Mouse (Mus musculus) stomach, postnatal 0 days (tissue): Measurements from ENCODE around the gene Gm17657. TPM values are rescaled to one million over a fixed set of nuclear protein-coding genes. Genes with fewer than 3 reads are reported as not detected.

ENCODE experiments used
- ATAC-seq: fragments of 200-750 bp; cut with Nextera tagmentation; 2 replicates; pipeline ENCODE4 v1.8.0; 2017; ENCODE audit not compliant: low FRiP score, low TSS enrichment
- DNase-seq: peaks from one replicate; pipeline ENCODE4 v3.0.0-alpha.2; 2016; ENCODE audit warnings: low spot score
- H3K27ac ChIP-seq: fragments of 300-500 bp; sonication (generic); replicated peaks from 2 replicates; pipeline ENCODE4 v1.5.1; 2014; ENCODE audit warnings: mild to moderate bottlenecking, control low read depth
- H3K27me3 ChIP-seq: fragments of 300-500 bp; sonication (generic); 2 replicates; pipeline ENCODE4 v1.6.1; 2014; ENCODE audit warnings: low read length; ENCODE audit not compliant: control insufficient read depth, insufficient read depth
- H3K36me3 ChIP-seq: fragments of 300-500 bp; sonication (generic); 2 replicates; pipeline ENCODE4 v1.6.1; 2014; ENCODE audit warnings: low read length, mixed read lengths; ENCODE audit not compliant: control insufficient read depth, insufficient read depth
- H3K4me1 ChIP-seq: fragments of 300-500 bp; sonication (generic); replicated peaks from 2 replicates; pipeline ENCODE4 v1.6.1; 2014; ENCODE audit warnings: antibody characterized with exemption; ENCODE audit not compliant: control insufficient read depth, insufficient read depth
- H3K4me2 ChIP-seq: fragments of 300-500 bp; sonication (generic); replicated peaks from 2 replicates; pipeline ENCODE4 v1.6.1; 2014; ENCODE audit warnings: low read depth, mild to moderate bottlenecking, control low read depth, moderate library complexity
- H3K4me3 ChIP-seq: fragments of 300-500 bp; sonication (generic); 2 replicates; pipeline ENCODE4 v1.5.1; 2014; ENCODE audit warnings: low read depth, low read length, control low read depth
- H3K9ac ChIP-seq: fragments of 300-500 bp; sonication (generic); 2 replicates; pipeline ENCODE4 v1.6.1; 2014; ENCODE audit warnings: mild to moderate bottlenecking, low read length, control low read depth, mixed read lengths
- H3K9me3 ChIP-seq: fragments of 300-500 bp; sonication (generic); 2 replicates; pipeline ENCODE4 v1.6.1; 2016; ENCODE audit warnings: low read length; ENCODE audit not compliant: control insufficient read depth
- CTCF ChIP-seq: IDR thresholded peaks from 2 replicates; pipeline ENCODE4 v1.5.1; 2016; ENCODE audit warnings: antibody characterized with exemption, low read depth, mild to moderate bottlenecking, moderate library complexity
- EP300 ChIP-seq: optimal IDR thresholded peaks from 2 replicates; pipeline ENCODE3; 2016; ENCODE audit warnings: antibody characterized with exemption
- WGBS: fragments of 180-500 bp; shearing (Covaris S2); extraction: QIAGEN DNeasy Blood & Tissue Kit; methylation state at CpG from one replicate; pipeline ENCODE4 v1.1.7; 2014; 5-methylcytosine and 5-hydroxymethylcytosine counted together
- polyA plus RNA-seq: library from polyadenylated mRNA; unstranded; fragments of >200 nt; fragmentation: Nextera tagmentation; extraction: Ambion mirVana; gene quantifications from 2 replicates; pipeline ENCODE4 v1.2.1, GENCODE M21; 2015

Gm17657 gene
- polyA plus RNA-seq, 1 experiment from 2014 or later, result not detected

DNA sequence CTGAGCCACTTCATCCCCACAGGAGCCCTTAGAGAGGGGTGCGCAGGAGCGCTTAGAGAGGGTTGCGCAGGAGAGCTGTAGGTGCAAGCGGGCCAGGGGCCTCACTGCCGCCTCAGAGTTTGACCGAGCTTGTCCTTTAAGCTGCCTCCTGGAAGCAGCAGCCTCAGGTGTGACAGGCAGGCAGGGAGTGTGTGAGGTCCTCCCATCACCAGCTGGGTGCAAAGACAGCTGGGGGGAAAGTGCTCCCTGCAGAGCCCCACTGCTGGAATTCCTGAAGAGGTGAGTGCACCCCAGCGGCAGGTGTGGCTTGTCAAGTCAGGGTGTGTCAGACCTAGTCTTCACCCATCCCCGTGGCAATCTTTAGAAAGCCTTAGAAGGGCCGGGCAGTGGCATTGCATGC is 37.5 kb upstream of the Gm17657 start:
- Histone ChIP-seq H3K36me3 (0 out of 2 replicates have a peak, but pooled peaks cover 2% of the 10 kb centered on the region), H3K4me2 (no peak overlapping the region), H3K4me3 (no peak overlapping the region), H3K4me1 (no peaks in the 10 kb centered on the region), H3K9ac (no peak overlapping the region), H3K9me3 (no peaks in the 10 kb centered on the region), H3K27ac (no peak overlapping the region), H3K27me3 (no peaks in the 10 kb centered on the region)
- no peak for TF ChIP-seq EP300
- TF ChIP-seq CTCF, result no peak
- ATAC-seq, result no peak
- no peak for DNase-seq
- WGBS, result 68% methylated on average over 9 of the region's 9 CpGs

DNA sequence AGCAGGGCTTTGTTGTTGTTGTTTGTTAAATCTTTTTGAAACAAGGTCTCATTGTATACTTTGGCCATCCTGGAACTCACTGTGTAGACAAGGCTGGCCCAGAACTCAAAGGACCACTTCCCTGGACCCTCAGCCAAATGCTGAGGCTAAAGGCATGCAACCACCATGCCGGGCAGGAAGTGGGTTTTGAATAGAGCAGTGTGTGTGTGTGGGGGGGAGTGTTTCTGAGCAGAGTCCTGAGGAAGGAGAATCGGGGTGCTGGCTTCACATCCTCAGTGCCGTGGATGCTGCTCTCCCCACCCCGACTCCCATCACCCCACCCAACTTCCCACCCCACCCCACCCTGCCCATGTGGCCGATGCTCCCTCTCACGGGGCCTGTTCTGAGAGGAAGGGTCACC is 36.0 kb upstream of the Gm17657 start:
- Histone ChIP-seq H3K4me2 (no peak overlapping the region), H3K9me3 (no peaks in the 10 kb centered on the region), H3K27ac (no peak overlapping the region), H3K4me1 (no peaks in the 10 kb centered on the region), H3K9ac (no peak overlapping the region), H3K27me3 (no peaks in the 10 kb centered on the region), H3K36me3 (0 out of 2 replicates have a peak, but pooled peaks cover 2% of the 10 kb centered on the region), H3K4me3 (no peak overlapping the region)
- no peak for TF ChIP-seq CTCF
- no peak for TF ChIP-seq EP300
- WGBS, result 79% methylated on average over 6 of the region's 6 CpGs
- no peak for DNase-seq
- no peak for ATAC-seq

DNA sequence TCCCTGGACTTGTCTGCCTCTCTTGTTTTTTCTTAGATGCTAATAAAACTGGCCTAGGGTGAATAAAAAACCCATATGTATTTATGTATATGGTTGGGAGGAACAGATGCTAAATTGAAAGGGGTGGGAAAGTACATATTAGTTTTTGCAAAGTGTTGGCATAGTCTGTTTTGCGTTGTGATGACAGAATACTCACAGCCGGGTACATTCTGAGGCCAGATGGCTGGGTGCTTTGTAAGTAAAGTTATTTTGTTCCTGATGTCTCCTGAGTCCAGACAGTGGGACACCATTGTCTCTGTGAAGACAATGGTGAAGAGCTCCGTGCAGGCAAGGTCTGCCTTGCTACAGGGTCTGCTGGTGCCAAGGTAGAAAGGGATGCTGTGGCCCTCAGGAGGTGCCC is 35.3 kb upstream of the Gm17657 start:
- no peaks in the 10 kb centered on the region for H3K4me1 ChIP-seq
- H3K4me3 ChIP-seq, result no peak overlapping the region
- H3K9ac ChIP-seq, result no peak overlapping the region
- TF ChIP-seq CTCF (no peak), EP300 (no peak)
- 0 out of 2 replicates have a peak, but pooled peaks cover 2% of the 10 kb centered on the region for H3K36me3 ChIP-seq
- no peaks in the 10 kb centered on the region for H3K9me3 ChIP-seq
- DNase-seq (no peak), ATAC-seq (no peak)
- no peaks in the 10 kb centered on the region for H3K27me3 ChIP-seq
- 81% methylated on average over 3 of the region's 3 CpGs for WGBS
- no peak overlapping the region for H3K4me2 ChIP-seq
- H3K27ac ChIP-seq, result no peak overlapping the region

DNA sequence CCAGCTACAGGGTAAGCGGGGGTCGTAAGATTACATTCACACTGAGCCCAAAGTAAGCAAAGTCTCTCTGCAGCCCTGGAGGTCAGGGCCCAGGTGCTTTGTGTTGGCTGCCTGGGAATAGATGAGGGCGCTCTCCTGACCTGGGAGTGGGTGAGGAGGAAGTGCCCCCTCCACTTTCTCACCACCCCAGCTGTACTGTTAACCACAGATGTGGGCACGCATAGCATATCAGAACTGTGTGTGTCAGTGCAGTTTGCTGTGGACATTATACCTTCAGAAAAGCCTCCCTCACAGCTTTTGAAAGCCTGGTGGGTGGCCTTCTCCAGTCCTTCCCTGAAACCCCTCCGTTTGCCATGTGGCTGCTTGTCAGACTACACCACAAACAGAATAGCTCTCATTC is 34.9 kb upstream of the Gm17657 start:
- H3K27ac ChIP-seq, result no peak overlapping the region
- no peaks in the 10 kb centered on the region for H3K4me1 ChIP-seq
- ATAC-seq (no peak), DNase-seq (no peak)
- no peak overlapping the region for H3K4me3 ChIP-seq
- no peak overlapping the region for H3K4me2 ChIP-seq
- H3K27me3 ChIP-seq, result no peaks in the 10 kb centered on the region
- 0 out of 2 replicates have a peak, but pooled peaks cover 2% of the 10 kb centered on the region for H3K36me3 ChIP-seq
- 60% methylated on average over 5 of the region's 5 CpGs for WGBS
- no peaks in the 10 kb centered on the region for H3K9me3 ChIP-seq
- no peak overlapping the region for H3K9ac ChIP-seq
- no peak for TF ChIP-seq CTCF
- TF ChIP-seq EP300, result no peak

DNA sequence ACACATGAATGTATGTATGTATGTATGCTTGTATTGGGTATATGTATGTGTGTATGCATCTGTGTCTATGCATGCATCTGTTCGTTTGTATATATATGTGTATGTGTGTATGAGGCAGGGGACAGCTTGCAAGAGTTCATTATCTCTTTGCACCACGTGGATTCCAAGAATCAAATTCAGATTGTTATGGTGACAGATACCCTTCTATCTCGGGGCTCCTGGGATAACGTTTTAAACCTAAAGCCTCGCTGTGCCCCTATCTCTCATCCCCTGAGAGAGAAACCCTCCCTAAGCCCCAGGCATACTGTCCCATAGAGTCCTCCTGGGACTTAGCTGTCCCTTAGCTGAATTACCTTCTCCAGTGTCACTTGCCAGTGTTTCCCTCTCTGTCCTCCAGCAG is 34.1 kb upstream of the Gm17657 start:
- 83% methylated on average over 5 of the region's 5 CpGs for WGBS
- H3K9ac ChIP-seq, result no peak overlapping the region
- no peak overlapping the region for H3K4me3 ChIP-seq
- no peaks in the 10 kb centered on the region for H3K9me3 ChIP-seq
- H3K27ac ChIP-seq, result no peak overlapping the region
- TF ChIP-seq EP300 (no peak), CTCF (no peak)
- ATAC-seq (no peak), DNase-seq (no peak)
- H3K36me3 ChIP-seq, result peaks cover 4% of the 10 kb centered on the region; the same call in 1 of the 2 replicates
- H3K4me1 ChIP-seq, result no peaks in the 10 kb centered on the region
- H3K4me2 ChIP-seq, result no peak overlapping the region
- no peaks in the 10 kb centered on the region for H3K27me3 ChIP-seq

DNA sequence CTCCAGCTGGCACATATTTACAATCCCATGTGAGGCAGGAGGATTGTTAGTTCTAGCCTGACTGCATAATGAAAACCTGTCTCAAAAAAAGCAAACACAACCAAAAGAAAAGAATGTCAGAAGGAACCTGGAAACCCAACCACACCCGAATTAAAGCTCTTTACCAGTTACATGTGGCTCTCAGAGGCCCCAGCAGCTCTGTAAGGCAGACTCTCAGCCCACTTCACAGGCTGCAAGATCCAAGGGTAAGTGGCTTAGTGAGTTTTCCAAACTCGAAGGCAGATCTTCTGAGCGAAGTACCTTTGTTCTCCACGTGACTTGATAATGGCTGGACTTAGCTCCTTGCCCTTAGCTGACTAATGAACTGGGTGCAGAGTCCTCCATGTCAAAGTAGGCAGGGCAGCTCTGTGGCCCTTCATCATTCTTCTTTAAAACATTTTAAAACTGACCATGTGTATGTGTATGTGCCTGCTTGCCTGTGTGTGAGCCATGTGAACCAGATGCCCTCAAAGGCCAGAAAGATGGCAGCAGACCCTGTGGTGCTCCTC is 30.2 kb upstream of the Gm17657 start:
- H3K27me3 ChIP-seq, result no peaks in the 10 kb centered on the region
- H3K36me3 ChIP-seq, result peaks cover 13% of the 10 kb centered on the region; the same call in 1 of the 2 replicates
- no peaks in the 10 kb centered on the region for H3K9me3 ChIP-seq
- H3K27ac ChIP-seq, result no peak overlapping the region
- no peak overlapping the region for H3K4me3 ChIP-seq
- no peak overlapping the region for H3K4me2 ChIP-seq
- H3K9ac ChIP-seq, result no peak overlapping the region
- H3K4me1 ChIP-seq, result no peaks in the 10 kb centered on the region
- TF ChIP-seq EP300 (no peak), CTCF (no peak)
- WGBS, result 51% methylated on average over 4 of the region's 4 CpGs
- DNase-seq (peak; percentile 41), ATAC-seq (peak; percentile 77)
